Mouse (Mus musculus): ENCODE data around the gene Pawr.

Pawr gene

DNA sequence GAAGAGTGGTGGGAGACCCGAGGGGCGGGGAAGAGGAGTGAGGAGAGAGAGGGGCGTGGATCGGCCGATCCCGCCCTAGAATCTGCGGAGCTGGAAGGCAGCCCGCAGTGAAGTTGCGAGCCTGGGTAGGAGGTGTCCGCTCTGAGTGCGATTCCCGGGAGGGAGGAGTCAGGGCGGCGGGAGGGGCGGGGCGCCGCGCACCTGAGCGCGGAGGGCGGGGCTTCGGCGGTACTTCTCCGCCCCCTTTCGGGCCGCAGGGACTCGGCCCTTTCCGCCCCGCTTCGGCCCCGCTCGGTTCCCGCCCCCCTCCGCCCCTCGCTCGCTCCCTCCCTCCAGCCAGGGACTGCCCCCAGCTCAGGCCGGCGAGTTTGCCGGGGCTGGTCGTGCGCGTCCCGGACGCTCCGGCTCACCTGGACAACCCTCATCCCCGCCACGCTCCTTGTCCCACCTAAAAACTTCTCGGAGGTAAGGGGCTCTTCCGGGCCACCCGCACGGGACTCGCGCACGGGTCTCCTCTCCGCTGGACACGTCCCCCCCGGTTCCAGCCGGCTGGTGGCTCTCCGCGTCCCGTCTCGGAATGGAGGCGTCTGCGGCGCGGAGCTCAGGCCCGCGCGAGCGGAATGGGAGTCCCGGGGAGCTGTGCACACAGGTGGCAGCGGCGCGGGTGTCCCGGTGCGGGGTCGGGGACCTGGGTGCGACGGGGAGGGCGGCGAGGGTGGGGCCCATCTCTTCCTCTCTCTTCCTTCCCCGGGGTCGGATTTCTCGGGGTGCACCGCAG lies at the start of gene Pawr:
Gene Pawr (plus strand): TSS at position 338 of the 778 bp plus-strand sequence.
- DNase-seq (ENCODE audit: low spot score), result peak; percentile 55

GRCm38 (mm10) chr10:108282351-108282750 lies 49.6 kb upstream of the Pawr start:
- no peak for DNase-seq (ENCODE audit: low spot score)

GRCm38 (mm10) chr10:108283418-108283817 lies 48.5 kb upstream of the Pawr start:
- no peak for DNase-seq (ENCODE audit: low spot score)

DNA sequence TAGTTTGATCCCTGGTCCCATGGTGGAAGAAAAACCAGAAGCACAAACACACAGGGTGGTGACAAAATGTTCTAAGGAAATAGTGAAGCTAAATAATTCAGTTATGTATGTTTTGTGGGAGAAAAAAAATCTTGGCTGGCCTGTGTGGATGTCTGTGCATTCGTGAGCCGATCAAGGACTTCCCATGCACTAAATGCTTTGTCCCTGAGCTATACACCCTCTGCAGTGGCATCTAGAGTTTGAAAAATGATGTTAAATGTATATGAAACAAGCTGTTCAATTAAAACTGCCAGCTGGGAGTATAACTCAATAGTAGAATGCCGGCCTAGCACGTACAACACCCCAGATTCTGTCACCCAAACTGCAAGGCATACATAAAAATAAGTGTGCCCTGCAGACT lies 48.1 kb upstream of the Pawr start:
- DNase-seq (ENCODE audit: low spot score), result no peak

DNA sequence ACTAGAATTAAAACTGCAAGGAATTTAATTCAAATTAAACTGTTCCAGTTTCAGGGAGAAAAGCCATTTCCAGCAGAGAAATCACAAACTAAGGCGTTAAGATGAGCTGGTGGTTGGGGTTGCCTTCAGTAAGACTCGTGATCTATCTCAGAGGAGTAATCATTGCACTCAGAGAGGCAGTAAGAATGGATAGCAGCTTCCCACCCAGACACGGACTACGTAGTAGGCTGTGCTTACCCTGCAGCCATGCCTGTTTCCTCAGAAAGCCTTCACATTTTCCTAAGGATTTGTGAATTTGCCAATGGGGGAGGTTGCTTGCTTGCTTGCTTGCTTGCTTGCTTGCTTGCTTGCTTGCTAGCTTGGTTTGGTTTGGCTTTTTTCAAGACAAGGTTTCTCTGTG lies 47.5 kb upstream of the Pawr start:
- DNase-seq (ENCODE audit: low spot score), result no peak

DNA sequence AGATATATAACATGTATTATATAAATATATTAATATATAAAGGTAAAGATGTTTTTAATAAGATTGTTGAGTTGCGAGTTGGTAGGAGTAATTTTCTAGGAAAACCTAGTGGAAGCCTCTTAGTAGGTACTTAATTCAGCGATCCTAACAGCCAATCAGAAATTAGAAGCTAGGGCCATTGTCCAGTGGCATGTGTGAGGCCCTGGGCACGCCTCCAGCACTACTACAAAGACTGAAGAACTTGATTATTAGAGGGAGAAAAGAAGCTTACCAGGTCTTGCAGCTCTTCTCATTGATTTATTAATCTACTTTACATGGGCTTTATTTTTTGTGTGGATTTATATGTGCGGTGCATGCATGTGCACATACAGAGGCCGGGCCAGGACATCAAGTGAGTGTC lies 46.9 kb upstream of the Pawr start:
- no peak for DNase-seq (ENCODE audit: low spot score)

DNA sequence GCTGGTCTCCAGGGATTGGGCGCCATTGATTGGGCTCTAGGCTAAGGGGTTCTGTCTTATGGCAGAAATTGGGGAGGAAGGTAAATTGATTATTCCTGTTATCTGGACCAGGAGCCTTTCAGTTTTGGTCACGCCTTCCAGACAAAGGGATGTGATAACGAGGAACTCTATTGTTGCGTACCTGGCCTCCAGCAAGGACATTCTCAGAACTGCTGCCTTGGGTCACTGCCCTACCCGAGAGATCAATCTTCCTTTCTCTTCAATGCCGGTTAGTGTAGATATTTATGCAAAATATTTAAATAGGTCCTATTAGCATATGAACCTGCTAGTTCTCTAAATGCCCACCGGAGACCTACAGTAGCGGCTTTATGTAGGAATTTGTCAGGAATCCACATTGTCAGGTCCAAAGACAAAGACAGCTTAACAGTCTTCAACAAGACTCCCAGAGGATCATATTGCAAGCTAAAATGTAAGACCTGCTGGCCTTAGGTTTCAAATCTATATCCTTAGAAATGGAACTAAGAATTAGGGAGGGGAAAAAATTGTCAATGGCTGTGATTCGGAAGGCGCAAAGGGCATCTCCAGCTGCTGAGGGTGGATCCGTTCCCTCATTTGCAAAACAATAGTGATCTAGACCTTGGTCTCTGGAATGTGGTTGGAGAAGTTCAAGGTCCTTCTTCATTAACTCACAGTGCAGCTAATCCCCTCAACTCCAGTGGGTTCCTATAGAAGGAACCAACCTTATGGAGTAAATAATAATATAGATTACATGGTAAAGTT lies 45.1 kb upstream of the Pawr start:
- DNase-seq (ENCODE audit: low spot score), result no peak

DNA sequence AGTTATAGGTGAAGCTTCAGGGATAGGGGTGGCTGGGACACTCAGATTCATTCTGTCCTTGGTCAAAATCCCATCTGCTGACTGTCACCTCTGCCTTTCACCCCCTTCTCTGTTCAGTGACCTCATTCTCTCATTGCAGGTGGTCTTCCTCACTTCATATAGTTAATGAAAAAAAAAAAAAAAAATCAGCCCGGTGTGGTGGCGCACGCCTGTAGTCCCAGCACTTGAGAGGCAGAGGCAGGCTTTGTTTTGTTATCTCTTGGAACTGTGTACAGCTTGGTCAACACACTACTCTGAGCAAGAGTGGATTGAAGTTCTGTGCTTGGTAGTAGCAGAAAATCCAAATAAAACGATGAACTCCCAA lies 44.5 kb upstream of the Pawr start:
- no peak for DNase-seq (ENCODE audit: low spot score)

GRCm38 (mm10) chr10:108290046-108290445 lies 41.9 kb upstream of the Pawr start:
- no peak for DNase-seq (ENCODE audit: low spot score)

DNA sequence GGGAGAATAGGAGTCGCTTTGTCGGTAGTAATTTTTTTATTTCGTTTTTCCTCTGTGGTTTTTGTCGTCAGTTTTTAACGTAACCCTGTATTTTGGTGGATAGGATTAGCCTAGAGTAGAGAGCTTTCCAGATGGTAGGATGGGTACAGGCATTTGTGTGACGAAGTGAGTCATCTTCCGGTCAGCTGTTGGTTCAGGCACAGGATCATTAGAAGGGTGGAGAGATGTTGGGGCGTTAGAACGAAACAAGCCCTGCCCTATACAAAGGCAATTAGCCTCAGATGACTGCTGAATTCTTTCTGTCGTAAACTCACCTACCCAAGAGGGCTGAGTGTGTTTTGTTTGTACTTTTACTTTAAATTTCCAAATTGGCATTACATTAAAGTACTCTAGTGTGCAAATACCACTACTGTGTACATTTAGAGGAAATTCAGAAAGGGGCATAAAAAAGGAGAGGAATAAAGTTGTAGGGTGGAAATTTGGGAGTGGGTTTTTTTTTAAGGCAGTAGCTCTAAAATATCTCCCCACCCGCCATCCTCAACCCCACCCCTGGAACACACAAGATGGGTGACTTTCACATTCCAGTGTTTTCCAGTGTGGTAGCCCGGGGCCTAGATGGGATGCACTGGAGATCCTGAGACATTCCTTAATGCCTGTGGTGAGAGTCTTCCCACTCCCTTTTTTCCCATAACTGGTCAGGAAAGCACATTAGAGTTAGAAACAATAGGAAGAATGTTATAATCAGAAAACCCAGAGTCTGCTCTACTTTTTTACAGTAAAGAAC lies 40.0 kb upstream of the Pawr start:
- no peak for DNase-seq (ENCODE audit: low spot score)

GRCm38 (mm10) chr10:108292651-108293050 lies 39.3 kb upstream of the Pawr start:
- DNase-seq (ENCODE audit: low spot score), result no peak

GRCm38 (mm10) chr10:108293620-108294195 lies 38.2 kb upstream of the Pawr start:
- no peak for DNase-seq (ENCODE audit: low spot score)

DNA sequence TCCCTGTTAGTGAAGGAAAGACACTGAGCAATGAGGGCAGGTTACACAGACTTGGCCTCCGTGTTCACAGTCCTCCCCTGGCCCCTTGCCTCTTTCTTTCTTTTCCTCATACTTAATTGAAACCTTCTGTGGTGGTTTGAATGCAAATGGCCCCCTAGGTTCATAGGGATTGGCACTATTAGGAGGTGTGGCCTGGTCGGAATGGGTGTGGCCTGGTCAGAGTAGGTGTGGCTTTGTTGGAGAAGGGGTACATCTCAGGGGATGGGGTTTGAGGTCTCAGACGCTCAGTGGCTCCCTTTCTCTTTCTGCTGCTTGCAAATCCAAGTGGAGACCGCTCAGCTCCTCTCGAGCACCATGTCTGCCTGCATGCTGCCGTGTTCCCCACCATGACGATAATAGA lies 37.2 kb upstream of the Pawr start:
- DNase-seq (ENCODE audit: low spot score), result no peak

- no peak for DNase-seq (ENCODE audit: low spot score)
Observed at GRCm38 (mm10) chr10:108296446-108296845, 35.5 kb upstream of the Pawr start.

- no peak for DNase-seq (ENCODE audit: low spot score)
Observed at GRCm38 (mm10) chr10:108298261-108298660, 33.7 kb upstream of the Pawr start.

- no peak for DNase-seq (ENCODE audit: low spot score)
Observed at GRCm38 (mm10) chr10:108298841-108299545, 32.9 kb upstream of the Pawr start.

DNA sequence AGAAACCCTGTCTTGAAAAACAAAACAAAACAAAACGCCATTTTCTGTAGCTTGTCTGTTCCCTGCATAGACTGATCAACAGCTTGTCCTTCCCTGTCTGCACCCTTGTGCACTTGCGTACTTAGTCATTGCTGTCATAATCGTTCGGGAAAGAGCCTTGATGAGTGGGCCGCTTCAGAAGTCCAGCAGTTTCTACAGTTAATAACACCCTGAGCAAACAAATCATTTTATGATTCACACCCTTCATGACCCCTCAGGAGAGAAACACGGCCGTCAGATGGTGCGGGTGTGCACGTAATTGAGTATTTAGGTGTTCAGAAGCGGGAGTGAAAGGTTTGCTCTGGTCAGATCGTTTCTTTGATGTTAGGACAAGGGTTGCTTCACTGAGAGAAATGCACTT lies 32.1 kb upstream of the Pawr start:
- DNase-seq (ENCODE audit: low spot score), result no peak

DNA sequence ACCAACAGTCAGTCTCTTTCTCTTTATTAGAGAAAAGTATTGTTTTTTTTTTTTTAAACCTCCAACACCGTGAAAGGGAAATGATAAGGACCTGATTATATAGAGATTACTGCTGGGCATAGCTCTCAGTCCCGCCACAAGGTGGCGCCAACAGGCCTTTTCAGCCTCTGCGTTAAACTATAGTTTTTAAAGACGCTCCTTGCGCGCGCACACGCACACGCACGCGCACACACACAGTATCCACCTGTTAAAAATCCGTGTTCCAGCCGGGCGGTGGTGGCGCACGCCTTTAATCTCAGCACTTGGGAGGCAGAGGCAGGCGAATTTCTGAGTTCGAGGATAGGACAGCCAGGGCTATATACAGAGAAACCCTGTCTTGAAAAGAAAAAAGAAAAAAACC lies 31.1 kb upstream of the Pawr start:
- DNase-seq (ENCODE audit: low spot score), result peak; percentile 43

DNA sequence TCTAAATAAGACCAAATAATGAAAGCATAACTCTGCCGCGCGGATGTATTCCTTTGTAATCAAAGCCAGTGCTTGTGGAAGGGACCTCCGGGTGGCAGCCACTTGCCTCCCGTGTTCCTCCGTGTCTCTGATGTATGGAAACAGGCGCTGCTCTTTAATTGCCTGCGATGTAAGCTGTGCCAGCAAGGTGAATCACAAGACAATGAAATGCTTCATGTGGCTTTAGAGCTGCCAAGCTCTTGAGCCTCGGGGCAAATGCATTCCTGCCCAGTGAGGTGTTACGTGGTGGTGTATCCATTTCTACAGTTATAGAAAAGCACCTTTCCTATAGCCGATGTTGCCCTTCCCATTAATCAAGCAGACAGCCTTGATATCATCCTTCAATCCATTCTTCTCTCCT lies 24.1 kb upstream of the Pawr start:
- no peak for DNase-seq (ENCODE audit: low spot score)

DNA sequence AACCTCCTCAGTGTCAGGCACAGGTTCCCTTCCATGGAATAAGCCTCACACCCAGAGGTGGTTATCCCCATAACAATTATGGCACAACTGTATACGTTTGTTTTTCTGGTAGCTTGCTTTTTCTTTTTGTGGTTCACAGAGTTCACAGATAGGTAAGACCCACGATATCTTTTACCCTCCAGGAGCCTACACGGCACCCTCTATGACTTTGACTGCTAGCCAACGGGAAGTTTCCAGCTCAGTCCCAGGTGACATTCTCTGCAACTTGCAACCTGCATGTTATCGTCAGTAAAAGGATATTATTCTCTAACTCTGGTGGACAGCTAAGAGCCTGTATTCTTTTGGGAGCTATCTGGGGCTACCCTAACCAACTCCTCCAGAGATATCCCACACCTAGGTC lies 21.7 kb upstream of the Pawr start:
- DNase-seq (ENCODE audit: low spot score), result no peak

GRCm38 (mm10) chr10:108311396-108311795 lies 20.5 kb upstream of the Pawr start:
- no peak for DNase-seq (ENCODE audit: low spot score)

DNA sequence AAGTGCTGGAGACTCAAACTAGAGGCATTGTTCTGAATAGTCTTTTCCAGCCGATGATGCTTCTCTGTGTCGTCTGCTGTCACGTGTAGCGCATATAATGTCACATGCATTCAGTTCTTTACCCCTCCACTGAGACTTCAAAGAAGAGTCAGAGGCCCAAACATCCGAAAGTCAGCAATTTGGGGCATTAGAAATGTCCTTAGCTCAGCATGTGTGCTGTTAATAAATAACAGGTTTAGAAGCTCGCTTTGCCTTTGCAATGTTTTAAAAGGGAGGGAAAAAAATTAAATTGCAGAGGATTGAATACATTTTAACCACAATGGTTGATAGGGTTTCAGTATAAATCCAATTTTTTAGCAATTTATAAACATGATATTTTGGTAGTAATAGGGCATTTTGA lies 18.1 kb upstream of the Pawr start:
- DNase-seq (ENCODE audit: low spot score), result no peak

Data from spleen, adult 12 weeks (tissue).